Mouse (Mus musculus): ENCODE measurements around the gene Cxcr3. TPM values are rescaled to one million over a fixed set of nuclear protein-coding genes. Genes with fewer than 3 reads are reported as not detected.

Cxcr3 gene
- 7.5 and 13.8 TPM in 2 replicates for polyA plus RNA-seq (2012; ENCODE audit: low replicate concordance)

DNA sequence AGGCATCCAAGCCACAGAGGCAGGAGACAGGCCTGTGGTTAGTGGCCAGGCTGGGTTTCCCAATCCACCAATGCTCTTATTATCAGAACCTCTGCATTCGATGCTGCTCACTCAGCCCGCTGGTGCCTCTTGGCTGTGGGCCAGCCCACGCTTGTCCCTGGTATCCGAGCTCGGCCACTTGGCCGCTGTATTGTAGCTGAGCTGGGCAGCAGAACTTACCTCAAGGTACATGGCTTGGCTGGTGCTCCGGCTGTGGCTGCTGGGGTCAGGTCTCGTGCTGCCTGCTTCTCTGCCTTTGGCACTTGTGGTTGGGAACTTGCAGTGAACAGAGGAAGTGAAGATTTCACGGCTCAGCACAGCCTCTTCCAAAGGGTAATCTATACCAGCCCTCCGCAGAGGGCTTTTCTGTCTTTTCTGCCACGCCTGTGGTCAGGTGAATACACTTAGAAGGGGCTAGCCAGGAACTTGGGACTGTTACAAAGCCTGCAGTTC is at the start of gene Cxcr3:
Gene Cxcr3 (minus strand): TSS at position 442 of the 492 bp plus-strand sequence.

Other genes with a start within 250 kb of the Cxcr3 start
- 2.0 and 4.7 TPM in 2 replicates for gene Taf1, start 201.5 kb downstream of the Cxcr3 start, polyA plus RNA-seq (2012; ENCODE audit: low replicate concordance)
- gene Ogt, start 94.2 kb downstream of the Cxcr3 start, polyA plus RNA-seq (2012; ENCODE audit: low replicate concordance), result 12.7 and 16.6 TPM in 2 replicates
- gene Gm4779, start 60.2 kb upstream of the Cxcr3 start, polyA plus RNA-seq (2012; ENCODE audit: low replicate concordance), result not detected in 2 replicates
- gene 8030474K03Rik, start 60.4 kb upstream of the Cxcr3 start, polyA plus RNA-seq (2012; ENCODE audit: low replicate concordance), result not detected in 2 replicates
- 1.3 and 2.5 TPM in 2 replicates for gene Nhsl2, start 115.1 kb upstream of the Cxcr3 start, polyA plus RNA-seq (2012; ENCODE audit: low replicate concordance)

All from hematopoietic multipotent progenitor cell, adult 10-12 weeks (in vitro differentiated cells).